Mouse (Mus musculus): Measurements from ENCODE around the gene Ryr3.

The Ryr3 gene

GRCm38 (mm10) chr2:112781631-112782030 is 435.3 kb downstream of the Ryr3 start:
- no peak for DNase-seq (ENCODE audit: low read depth)

GRCm38 (mm10) chr2:112774762-112775161 is 442.1 kb downstream of the Ryr3 start:
- DNase-seq (ENCODE audit: low read depth): peak; percentile 81

DNA sequence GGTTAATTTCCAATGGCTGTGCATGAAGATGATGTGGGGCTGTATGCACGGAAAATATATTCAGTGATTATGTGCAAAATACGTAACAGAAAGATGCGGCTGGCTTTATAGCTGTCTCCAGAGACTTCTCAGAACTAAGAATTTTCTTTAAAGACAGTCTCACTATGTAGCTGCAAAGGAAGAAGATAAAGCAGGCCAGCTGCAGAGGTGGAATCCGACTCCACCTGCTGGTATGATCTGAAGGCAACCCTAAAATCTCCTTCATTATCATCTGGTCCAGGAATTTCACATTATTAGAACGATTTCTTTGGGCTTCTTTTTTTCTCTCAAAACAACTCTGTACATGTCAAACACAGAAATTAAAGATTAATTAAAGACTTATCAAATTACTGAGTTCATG is 449.2 kb downstream of the Ryr3 start:
- peak; percentile 20 for DNase-seq (ENCODE audit: low read depth)

- DNase-seq (ENCODE audit: low read depth): peak; percentile 59
Measured at GRCm38 (mm10) chr2:112765046-112765445, 451.9 kb downstream of the Ryr3 start.

DNA sequence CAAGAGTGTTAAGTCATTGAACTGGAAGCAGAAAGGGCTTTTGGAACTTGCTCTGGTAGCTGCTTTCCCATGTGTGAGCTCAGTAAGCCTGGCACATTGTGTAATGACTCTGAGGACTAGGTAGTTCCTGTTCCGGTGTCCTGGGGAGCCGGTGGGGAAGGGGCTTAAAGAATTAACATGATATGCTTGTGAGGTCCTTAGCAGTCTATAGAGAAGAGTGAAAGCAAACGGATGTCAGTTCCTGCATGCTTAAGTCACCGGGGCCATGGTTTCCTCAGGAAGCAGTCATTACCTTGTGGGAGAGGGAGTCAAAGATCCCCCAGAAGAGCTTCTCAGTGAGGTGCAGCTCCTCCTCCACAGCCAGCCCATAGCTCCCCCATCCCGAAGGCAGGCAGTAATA is 452.6 kb downstream of the Ryr3 start:
- DNase-seq (ENCODE audit: low read depth): no peak

DNA sequence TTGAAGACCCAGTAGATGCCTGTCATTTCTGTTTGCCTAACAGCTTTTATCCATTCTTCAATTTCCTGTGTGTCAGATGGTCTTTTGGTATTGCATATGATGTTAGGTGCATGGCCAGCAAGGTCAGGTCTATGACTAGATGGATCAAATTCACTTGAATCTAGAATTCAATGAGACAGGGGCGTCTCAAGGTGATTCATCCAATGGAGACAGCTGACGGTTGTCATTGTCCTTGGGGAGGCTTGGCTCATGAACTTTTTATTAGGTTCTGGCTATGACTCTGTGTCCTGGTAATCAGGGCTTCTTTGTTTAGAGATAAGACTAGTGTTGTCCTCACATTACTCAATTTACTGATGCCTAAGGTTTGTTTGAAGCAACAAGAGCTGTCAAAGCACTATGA is 454.9 kb downstream of the Ryr3 start:
- DNase-seq (ENCODE audit: low read depth): no peak

GRCm38 (mm10) chr2:112761196-112761913 is 455.5 kb downstream of the Ryr3 start:
- no peak for DNase-seq (ENCODE audit: low read depth)

DNA sequence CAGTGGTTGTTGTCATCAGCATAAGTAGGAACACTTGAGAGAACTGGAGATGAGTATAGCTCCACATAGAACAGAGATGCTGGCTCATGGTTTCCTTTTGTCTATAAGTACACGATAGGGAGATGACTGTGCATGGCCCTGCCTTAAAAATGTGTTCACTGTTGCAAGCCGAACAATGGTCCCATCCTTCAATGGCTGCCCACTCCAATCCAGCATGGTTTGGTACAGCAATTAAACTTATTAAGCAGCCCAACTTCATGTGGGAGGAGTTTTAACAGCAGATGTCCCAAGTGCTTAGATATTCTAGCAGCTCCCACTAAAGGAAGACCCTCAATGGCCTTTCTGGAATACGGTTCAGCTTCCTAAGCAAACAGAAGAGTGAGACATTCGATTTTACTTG is 456.2 kb downstream of the Ryr3 start:
- DNase-seq (ENCODE audit: low read depth): no peak

DNA sequence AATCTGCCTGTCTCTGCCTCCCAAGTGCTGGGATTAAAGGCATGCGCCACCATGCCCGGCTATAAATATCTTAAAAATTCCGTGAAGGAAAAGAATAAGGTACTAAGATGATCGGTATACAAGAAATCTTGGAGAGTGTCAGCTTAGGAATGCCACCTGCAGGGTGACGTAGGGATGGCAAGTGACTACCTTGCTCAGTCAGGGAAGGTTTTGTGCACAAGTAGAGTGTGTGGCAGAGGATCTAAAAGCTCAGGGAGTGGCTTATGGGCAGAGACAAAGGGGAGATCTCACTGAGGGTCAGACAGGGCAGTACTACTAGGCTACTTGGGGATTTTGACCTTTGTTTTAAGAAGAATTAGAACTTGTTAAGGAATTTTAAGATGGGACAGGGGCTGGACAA is 457.2 kb downstream of the Ryr3 start:
- DNase-seq (ENCODE audit: low read depth): peak; percentile 41

DNA sequence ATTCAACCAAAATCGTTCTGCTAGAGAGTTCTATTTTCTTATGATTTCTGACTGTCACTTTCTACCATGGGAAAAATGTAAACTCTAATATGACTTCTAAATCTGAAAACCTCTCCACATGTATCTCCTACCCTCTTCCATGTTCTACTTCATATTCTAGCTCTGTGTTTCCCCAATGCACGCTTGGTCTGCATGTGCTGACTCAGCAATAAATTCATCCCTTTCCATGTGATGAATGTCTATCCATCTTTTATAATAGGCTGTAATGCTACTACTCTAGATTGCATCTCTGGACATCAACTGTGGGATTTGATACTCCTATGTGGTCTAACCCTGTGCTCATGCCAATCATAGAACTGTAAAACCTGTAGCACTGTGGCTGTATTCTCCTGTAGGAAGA is 458.2 kb downstream of the Ryr3 start:
- DNase-seq (ENCODE audit: low read depth): no peak

DNA sequence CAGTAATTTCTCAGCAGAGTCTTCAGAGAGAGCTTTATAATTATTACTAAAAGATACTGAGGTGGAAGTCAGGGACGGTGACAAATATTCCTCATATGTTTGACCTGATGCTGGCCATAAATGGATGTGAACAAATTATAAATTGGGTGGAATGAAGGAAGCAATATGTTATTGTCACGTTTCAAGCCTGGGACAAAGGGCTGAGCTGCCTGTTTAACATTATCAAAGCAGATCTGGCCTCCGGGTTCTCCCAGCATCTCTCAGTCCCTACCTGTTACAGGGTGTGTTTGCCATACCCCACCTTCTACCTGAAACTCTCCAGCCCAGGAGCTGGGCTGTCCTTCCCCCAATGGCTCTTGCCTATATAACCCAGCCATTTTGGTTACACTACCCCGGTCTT is 463.6 kb downstream of the Ryr3 start:
- no peak for DNase-seq (ENCODE audit: low read depth)

DNA sequence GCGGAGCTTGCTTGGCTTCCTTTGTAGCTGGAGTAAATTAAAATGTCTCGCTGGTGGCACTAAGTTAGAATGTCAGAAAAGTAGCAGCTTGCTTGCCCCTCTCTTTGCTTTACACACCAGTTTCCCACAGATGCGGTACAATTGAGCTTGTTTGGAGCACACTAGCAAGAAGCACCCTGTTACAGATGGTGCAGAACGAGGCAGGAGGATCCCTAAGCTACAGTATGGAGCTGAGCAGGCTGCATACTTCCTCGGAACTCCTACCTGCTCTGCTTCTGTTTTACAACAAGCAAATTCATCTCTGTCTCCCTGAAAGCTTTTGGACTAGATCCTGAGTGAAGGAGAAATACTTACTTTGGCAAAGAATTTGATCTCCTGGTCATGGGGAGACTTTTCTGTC is 465.5 kb downstream of the Ryr3 start:
- no peak for DNase-seq (ENCODE audit: low read depth)

- DNase-seq (ENCODE audit: low read depth): no peak
Measured at GRCm38 (mm10) chr2:112748532-112748931, 468.4 kb downstream of the Ryr3 start.

GRCm38 (mm10) chr2:112732942-112733341 is 484.0 kb downstream of the Ryr3 start:
- no peak for DNase-seq (ENCODE audit: low read depth)

GRCm38 (mm10) chr2:112727842-112728241 is 489.1 kb downstream of the Ryr3 start:
- DNase-seq (ENCODE audit: low read depth): no peak

GRCm38 (mm10) chr2:112721217-112721616 is 495.7 kb downstream of the Ryr3 start:
- no peak for DNase-seq (ENCODE audit: low read depth)

GRCm38 (mm10) chr2:112720715-112721114 is 496.2 kb downstream of the Ryr3 start:
- DNase-seq (ENCODE audit: low read depth): no peak

DNA sequence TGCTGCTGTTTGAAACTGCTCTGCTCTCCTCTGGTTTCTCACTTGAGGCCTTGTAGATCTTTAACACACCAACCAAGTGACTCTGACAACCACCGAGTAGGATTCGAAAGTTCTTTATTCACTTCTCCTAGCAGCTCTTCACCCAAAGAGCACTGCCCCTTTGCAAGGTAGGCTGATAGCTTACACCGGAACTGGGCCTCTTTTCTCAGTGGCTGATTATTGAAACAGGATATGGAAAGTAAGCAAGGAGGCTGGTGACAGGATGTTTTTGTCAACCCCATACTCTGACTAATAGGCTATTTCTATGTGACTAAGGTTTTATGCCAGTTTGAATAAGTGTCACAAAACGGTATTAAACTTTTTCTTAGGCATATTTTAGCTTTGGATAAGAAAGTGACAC is 502.2 kb downstream of the Ryr3 start:
- DNase-seq (ENCODE audit: low read depth): peak; percentile 87

- no peak for DNase-seq (ENCODE audit: low read depth)
Measured at GRCm38 (mm10) chr2:112681817-112682216, 535.1 kb downstream of the Ryr3 start.

DNA sequence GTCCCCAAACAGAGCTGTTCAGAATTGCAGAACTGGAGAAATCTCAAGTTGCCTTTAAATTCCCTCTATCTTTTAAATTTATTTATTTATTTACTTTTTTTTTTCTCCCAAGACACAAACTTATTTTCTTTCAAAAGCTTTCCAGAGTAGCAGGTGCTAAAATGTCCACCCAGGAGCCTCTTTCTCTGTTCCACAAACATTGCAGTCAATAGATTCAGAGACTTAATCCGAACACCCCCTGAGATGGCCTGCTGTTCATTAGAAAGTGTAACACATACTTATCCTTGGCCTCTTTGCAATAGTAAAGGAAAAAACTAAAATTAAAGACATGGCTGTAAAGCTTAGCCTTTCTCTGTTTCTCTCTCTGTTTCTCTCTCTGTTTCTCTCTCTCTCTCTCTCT is 539.6 kb downstream of the Ryr3 start:
- DNase-seq (ENCODE audit: low read depth): no peak

DNA sequence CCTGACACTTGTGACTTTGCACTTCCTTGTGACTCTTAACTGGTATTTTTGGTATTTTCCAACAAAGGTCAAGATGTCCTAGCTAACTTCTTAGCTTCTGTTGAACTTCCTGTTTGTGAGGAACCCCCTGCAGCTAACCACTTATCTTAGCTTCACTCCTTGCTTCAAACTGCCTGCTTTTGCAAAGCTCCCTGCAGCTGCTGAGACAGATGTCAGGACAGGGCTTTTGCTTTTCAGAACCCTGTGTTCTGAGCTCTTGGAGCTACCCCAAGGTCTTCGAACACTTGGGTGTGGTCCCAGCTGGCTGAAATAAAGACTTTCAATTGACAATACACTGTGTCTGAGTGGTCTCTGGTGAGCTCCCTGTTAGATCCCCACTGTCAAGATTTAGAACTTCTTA is 540.2 kb downstream of the Ryr3 start:
- peak; percentile 11 for DNase-seq (ENCODE audit: low read depth)

DNA sequence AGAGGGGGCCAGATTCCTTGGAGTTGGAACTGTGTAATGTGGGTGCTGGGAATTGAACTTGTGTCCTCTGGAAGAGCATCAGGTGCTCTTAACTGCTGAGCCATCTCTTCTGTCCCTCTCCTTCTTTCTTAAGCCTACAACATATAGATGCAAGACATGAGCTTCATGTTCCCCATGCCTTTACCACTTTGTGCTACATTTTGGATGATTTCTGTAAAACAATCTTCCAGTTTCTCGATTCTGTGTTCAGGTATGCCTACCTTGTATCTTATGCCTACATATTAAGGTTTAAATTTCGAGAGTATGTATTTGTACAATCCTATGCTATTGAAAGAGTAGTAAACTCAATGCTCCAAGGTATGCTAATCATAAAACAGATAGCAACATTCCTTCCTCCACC is 540.7 kb downstream of the Ryr3 start:
- no peak for DNase-seq (ENCODE audit: low read depth)

GRCm38 (mm10) chr2:112669461-112669860 is 547.4 kb downstream of the Ryr3 start:
- DNase-seq (ENCODE audit: low read depth): no peak

DNA sequence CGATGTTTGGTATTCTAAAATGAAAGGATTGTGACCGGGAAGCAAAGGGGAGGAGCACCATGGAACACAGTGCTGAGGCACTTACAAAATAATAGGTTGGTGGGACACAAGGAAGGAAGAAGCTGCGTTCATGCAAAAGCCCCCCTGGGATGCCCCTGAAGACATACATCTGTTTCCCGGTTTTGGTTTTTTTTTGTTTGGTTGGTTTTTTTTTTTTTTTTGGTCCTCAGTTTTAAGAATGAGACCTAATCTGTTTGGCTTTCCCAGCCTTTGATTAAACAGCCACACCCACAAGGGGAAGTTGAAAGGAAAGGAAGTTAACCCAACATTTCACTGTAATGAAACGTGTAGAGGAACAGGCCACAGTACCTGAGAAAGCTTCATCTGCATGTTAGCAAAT is 560.8 kb downstream of the Ryr3 start:
- DNase-seq (ENCODE audit: low read depth): no peak

DNA sequence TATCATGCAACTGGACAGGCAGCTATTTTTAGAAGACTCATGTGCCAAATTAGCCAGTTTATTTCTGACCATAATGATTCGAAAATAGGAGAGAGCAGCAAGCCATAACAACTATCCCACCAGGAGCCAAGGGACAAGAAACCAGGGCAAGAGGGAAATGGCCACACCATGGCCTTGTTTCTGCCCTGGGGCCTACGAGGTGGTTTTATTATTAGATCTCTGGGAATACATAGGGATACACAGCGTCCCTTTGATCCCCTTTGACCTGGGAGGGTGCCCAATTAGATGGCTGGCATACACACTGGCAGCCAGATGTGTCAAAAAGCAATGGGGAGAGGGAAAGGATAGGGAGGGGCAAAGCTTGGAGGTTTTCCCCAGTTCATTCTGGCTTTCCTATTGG is 563.1 kb downstream of the Ryr3 start:
- no peak for DNase-seq (ENCODE audit: low read depth)
